Mouse (Mus musculus) ES-E14 (cell line): Measurements from ENCODE around the gene Atp1b1.

ENCODE experiments used
- HCFC1 ChIP-seq: IDR thresholded peaks from 2 replicates; pipeline ENCODE4 v1.6.1; 2012; ENCODE audit warnings: low read length, inconsistent platforms, borderline replicate concordance; ENCODE audit not compliant: insufficient read depth
- MAFK ChIP-seq: IDR thresholded peaks from 2 replicates; pipeline ENCODE4 v1.6.1; 2014; ENCODE audit warnings: mild to moderate bottlenecking, low read depth, low read length, inconsistent platforms; ENCODE audit not compliant: insufficient read depth
- ZC3H11A ChIP-seq: IDR thresholded peaks from 2 replicates; pipeline ENCODE4 v1.6.1; 2012; ENCODE audit warnings: low read depth, mild to moderate bottlenecking, inconsistent platforms, low read length, borderline replicate concordance

GRCm38 (mm10) chr1:164505096-164505495, 46.9 kb upstream of the Atp1b1 start:
- TF ChIP-seq ZC3H11A: no peak
- no peak for TF ChIP-seq HCFC1
- no peak for TF ChIP-seq MAFK
